Mouse (Mus musculus) heart, embryonic 16.5 days (tissue): ENCODE data around the gene Sbf1. TPM values are rescaled to one million over a fixed set of nuclear protein-coding genes. Genes with fewer than 3 reads are reported as not detected.

Experiments
- ATAC-seq: fragments of 200-750 bp; cut with Nextera tagmentation; replicated peaks from 2 replicates; pipeline ENCODE4 v1.8.0; 2017; ENCODE audit warnings: moderate number of reproducible peaks; ENCODE audit not compliant: insufficient read depth, low FRiP score; ENCODE audit errors: extremely low read depth
- H3K27ac ChIP-seq: fragments of 300-500 bp; sonication (generic); 2 replicates; pipeline ENCODE4 v1.5.1; 2014; ENCODE audit warnings: mild to moderate bottlenecking, low read length, control low read depth, moderate library complexity
- H3K27me3 ChIP-seq: fragments of 300-500 bp; sonication (generic); 2 replicates; pipeline ENCODE4 v1.6.1; 2014; ENCODE audit warnings: low read length, mixed read lengths; ENCODE audit not compliant: control insufficient read depth, insufficient read depth
- H3K36me3 ChIP-seq: fragments of 300-500 bp; sonication (generic); 2 replicates; pipeline ENCODE4 v1.6.1; 2014; ENCODE audit not compliant: control insufficient read depth, insufficient read depth
- H3K4me1 ChIP-seq: fragments of 300-500 bp; sonication (generic); 2 replicates; pipeline ENCODE4 v1.6.1; 2014; ENCODE audit warnings: low read length, mixed read lengths; ENCODE audit not compliant: control insufficient read depth, insufficient read depth
- H3K4me2 ChIP-seq: fragments of 300-500 bp; sonication (generic); 2 replicates; pipeline ENCODE4 v1.6.1; 2014; ENCODE audit warnings: low read depth, mild to moderate bottlenecking, control low read depth, low read length
- H3K4me3 ChIP-seq: fragments of 300-500 bp; sonication (generic); 2 replicates; pipeline ENCODE4 v1.5.1; 2014; ENCODE audit warnings: mild to moderate bottlenecking, control low read depth, low read length
- H3K9ac ChIP-seq: fragments of 300-500 bp; sonication (generic); 2 replicates; pipeline ENCODE4 v1.6.1; 2014; ENCODE audit warnings: low read length, control low read depth
- H3K9me3 ChIP-seq: fragments of 300-500 bp; sonication (generic); replicated peaks from 2 replicates; pipeline ENCODE4 v1.6.1; 2016; ENCODE audit warnings: low read length; ENCODE audit not compliant: control insufficient read depth
- whole genome bisulfite sequencing: fragments of 180-500 bp; shearing (Covaris S2); extraction: QIAGEN DNeasy Blood & Tissue Kit; methylation state at CpG from one replicate; pipeline ENCODE4 v1.1.7; 2014; 5-methylcytosine and 5-hydroxymethylcytosine counted together
- polyA plus RNA-seq: library from polyadenylated mRNA; unstranded; fragments of >200 nt; fragmentation: Nextera tagmentation; extraction: Ambion mirVana; gene quantifications from 2 replicates; pipeline ENCODE4 v1.2.1, GENCODE M21; 2015

The Sbf1 gene
- polyA plus RNA-seq, 1 experiment from 2014 or later = 43.0 TPM

DNA sequence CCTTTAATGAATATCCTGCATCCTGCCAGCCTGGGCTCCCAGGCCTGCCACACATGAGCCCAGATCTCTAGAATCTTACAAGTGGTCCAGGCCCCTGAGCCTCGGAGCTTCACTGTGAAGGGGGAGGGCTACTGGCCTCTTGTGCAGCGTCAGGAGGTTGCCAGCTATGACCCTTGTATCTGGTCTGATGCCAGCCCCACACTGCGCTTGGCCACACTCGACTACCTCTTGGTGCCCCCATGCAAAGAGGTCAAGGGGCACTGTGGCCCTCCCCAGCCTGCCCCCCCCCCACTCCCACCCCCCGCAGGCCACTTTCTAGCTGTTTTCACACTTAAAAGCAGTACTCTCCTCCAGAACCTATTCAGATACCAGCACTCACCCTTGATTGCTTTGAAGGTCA is 11.3 kb upstream of the Sbf1 start:
- ATAC-seq = no peak
- no peak overlapping the region for H3K4me2 ChIP-seq

DNA sequence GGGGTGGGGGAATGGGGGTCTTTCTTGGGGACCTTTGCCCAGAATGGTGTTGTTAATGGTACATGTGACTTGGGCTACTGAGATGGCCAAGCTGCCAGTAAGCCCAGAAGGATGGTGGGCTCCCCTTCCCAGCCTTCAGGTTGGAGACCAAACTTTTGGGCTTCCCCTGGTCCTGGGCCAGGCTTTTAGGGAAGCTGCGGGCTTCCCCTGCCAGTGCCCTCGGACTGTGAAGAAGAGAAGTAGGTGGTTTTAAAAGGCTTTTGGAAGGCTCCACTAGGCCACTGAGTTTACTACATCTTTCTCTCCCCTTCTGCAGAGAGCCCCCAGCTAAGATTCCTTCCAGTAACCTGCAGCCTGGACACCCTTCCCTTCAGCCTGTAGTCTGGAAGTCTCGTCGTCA is 8.5 kb upstream of the Sbf1 start:
- Histone ChIP-seq H3K4me1 (peaks cover 5% of the 10 kb centered on the region; the same call in 1 of the 2 replicates), H3K9ac (no peak overlapping the region), H3K9me3 (no peaks in the 10 kb centered on the region), H3K4me2 (no peak overlapping the region), H3K36me3 (no peaks in the 10 kb centered on the region), H3K27me3 (peaks cover 10% of the 10 kb centered on the region), H3K27ac (no peak overlapping the region), H3K4me3 (no peak overlapping the region)
- no peak for ATAC-seq
- 74% methylated on average over 4 of the region's 4 CpGs for WGBS

More for the DNA sequence above, 11.3 kb upstream of the Sbf1 start:
- H3K9ac ChIP-seq = no peak overlapping the region
- H3K9me3 ChIP-seq = no peaks in the 10 kb centered on the region
- H3K27me3 ChIP-seq = peaks cover 9% of the 10 kb centered on the region
- 47% methylated on average over 5 of the region's 5 CpGs for WGBS
- peaks cover 5% of the 10 kb centered on the region; the same call in 1 of the 2 replicates for H3K4me1 ChIP-seq
- no peak overlapping the region for H3K4me3 ChIP-seq
- no peak overlapping the region for H3K27ac ChIP-seq
- H3K36me3 ChIP-seq = no peaks in the 10 kb centered on the region

DNA sequence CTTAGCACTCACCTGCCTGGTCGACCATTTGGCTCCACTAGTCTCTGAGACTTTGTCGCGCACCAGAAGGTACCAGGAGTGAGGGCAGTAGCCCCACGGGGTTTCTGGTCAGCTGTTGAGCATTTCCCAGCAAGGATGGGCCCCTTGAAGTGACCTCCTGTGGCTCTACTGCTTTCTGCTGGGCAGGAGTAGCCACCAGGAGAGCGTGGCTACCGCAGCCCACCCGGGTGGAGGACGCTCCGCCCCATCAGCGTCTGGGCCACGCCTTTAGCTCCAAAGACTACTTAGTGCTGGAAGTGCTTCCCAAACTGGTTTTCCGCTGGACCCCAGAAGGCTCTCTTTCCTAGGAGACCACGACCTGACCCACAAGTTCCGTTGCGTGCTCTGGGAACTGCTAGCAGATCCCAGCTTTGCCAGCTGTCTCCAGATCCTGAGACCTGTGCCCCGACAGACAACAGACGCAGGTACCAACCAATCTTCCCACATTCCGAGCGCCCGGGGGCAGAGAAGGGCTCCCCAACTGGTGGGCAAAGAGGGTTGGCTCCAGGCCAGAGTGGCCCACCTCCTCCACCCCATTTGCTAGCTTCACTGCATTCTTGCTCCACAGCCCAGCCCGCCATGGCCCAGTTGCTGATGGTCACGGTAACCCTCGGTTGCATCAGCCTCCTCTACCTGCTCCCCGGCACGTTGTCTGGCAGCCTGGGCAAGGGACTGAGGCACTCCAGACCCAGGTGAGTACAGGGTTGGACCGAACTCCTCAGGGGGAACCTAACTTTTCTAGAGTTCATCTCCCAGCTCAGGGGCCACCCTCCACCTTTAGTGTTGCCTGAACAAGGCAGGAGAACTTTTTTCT is 7.8 kb upstream of the Sbf1 start, which contains the start of gene Adm2:
Gene Adm2, plus strand, starts transcription at position 51 of the 853 bp plus-strand sequence.
- H3K4me1 ChIP-seq = peaks cover 5% of the 10 kb centered on the region; the same call in 1 of the 2 replicates
- peak within 1 kb of the TSS; percentile 57 for H3K9ac ChIP-seq
- H3K9me3 ChIP-seq = no peaks in the 10 kb centered on the region
- no peak for ATAC-seq
- H3K4me2 ChIP-seq = peak within 1 kb of the TSS; percentile 60
- H3K27me3 ChIP-seq = peaks cover 10% of the 10 kb centered on the region
- H3K27ac ChIP-seq = no peak within 1 kb of the TSS
- H3K36me3 ChIP-seq = no peaks in the 10 kb centered on the region
- WGBS = 7% methylated on average over 26 of the region's 26 CpGs
- H3K4me3 ChIP-seq = peak within 1 kb of the TSS; percentile 35

GRCm38 (mm10) chr15:89321264-89321663 is 6.2 kb upstream of the Sbf1 start:
- 58% methylated on average over 8 of the region's 8 CpGs for WGBS
- Histone ChIP-seq H3K4me2 (no peak overlapping the region), H3K9ac (no peak overlapping the region), H3K36me3 (no peaks in the 10 kb centered on the region), H3K27me3 (peaks cover 10% of the 10 kb centered on the region), H3K9me3 (no peaks in the 10 kb centered on the region), H3K4me3 (no peak overlapping the region), H3K4me1 (peaks cover 5% of the 10 kb centered on the region; the same call in 1 of the 2 replicates), H3K27ac (no peak overlapping the region)
- ATAC-seq = no peak

GRCm38 (mm10) chr15:89316146-89316545 is 1.0 kb upstream of the Sbf1 start:
- Histone ChIP-seq H3K4me2 (no peak overlapping the region), H3K4me3 (no peak overlapping the region), H3K9ac (no peak overlapping the region), H3K9me3 (no peaks in the 10 kb centered on the region), H3K36me3 (no peaks in the 10 kb centered on the region), H3K27ac (no peak overlapping the region), H3K27me3 (no peaks in the 10 kb centered on the region), H3K4me1 (peaks cover 15% of the 10 kb centered on the region)
- 69% methylated on average over 11 of the region's 11 CpGs for WGBS
- ATAC-seq = no peak

- Histone ChIP-seq H3K9me3 (no peaks in the 10 kb centered on the region), H3K27ac (peak overlapping the region; percentile 56; the same call in 1 of the 2 replicates), H3K27me3 (no peaks in the 10 kb centered on the region), H3K9ac (peak overlapping the region; percentile 94), H3K4me2 (peak overlapping the region; percentile 76), H3K4me1 (peaks cover 18% of the 10 kb centered on the region), H3K36me3 (no peaks in the 10 kb centered on the region), H3K4me3 (peak overlapping the region; percentile 88)
- under 1% methylated on average over 58 of the region's 58 CpGs for WGBS
- peak; percentile 37 for ATAC-seq
These were observed 461 bp downstream of the Sbf1 start for GRCm38 (mm10) chr15:89314511-89315189.

GRCm38 (mm10) chr15:89314107-89314506 is 1.0 kb downstream of the Sbf1 start:
- H3K36me3 ChIP-seq = no peaks in the 10 kb centered on the region
- no peak for ATAC-seq
- H3K4me2 ChIP-seq = peak overlapping the region; percentile 76
- H3K4me3 ChIP-seq = peak overlapping the region; percentile 88
- peaks cover 21% of the 10 kb centered on the region for H3K4me1 ChIP-seq
- 28% methylated on average over 3 of the region's 3 CpGs for WGBS
- no peaks in the 10 kb centered on the region for H3K27me3 ChIP-seq
- H3K9me3 ChIP-seq = no peaks in the 10 kb centered on the region
- H3K9ac ChIP-seq = peak overlapping the region; percentile 94
- H3K27ac ChIP-seq = no peak overlapping the region

GRCm38 (mm10) chr15:89313359-89313758 is 1.8 kb downstream of the Sbf1 start:
- no peak overlapping the region for H3K9ac ChIP-seq
- no peaks in the 10 kb centered on the region for H3K9me3 ChIP-seq
- H3K27ac ChIP-seq = no peak overlapping the region
- H3K4me3 ChIP-seq = no peak overlapping the region
- H3K4me2 ChIP-seq = no peak overlapping the region; the same call in 1 of the 2 replicates
- H3K4me1 ChIP-seq = peaks cover 29% of the 10 kb centered on the region
- ATAC-seq = no peak
- H3K36me3 ChIP-seq = no peaks in the 10 kb centered on the region
- WGBS = 53% methylated on average over 4 of the region's 4 CpGs
- H3K27me3 ChIP-seq = no peaks in the 10 kb centered on the region
